Mouse (Mus musculus) heart, adult 2 months (tissue): ENCODE data around the gene Tysnd1. TPM values are rescaled to one million over a fixed set of nuclear protein-coding genes. Genes with fewer than 3 reads are reported as not detected.
A peak's percentile ranks its signal among the peaks of the same experiment; 100 is the strongest.

ENCODE experiments used
- DNase-seq, 2 experiments: peaks; one replicate each; pipeline ENCODE4 v3.0.0; 2021
- H3K27ac ChIP-seq: fragments of 200-600 bp; 2 replicates; pipeline ENCODE4 v1.8.1; 2022
- H3K27me3 ChIP-seq: fragments of 200-500 bp; 2 replicates; pipeline ENCODE4 v1.6.1; 2012; ENCODE audit warnings: mild to moderate bottlenecking, low read length, inconsistent platforms, mixed read lengths; ENCODE audit not compliant: control insufficient read depth, insufficient read depth
- H3K36me3 ChIP-seq: fragments of 200-500 bp; 2 replicates; pipeline ENCODE4 v1.6.1; 2012; ENCODE audit warnings: low read length, inconsistent platforms; ENCODE audit not compliant: control insufficient read depth, insufficient read depth
- H3K4me1 ChIP-seq: fragments of 200-500 bp; 2 replicates; pipeline ENCODE4 v1.6.1; 2011; ENCODE audit warnings: low read length; ENCODE audit not compliant: control insufficient read depth, insufficient read depth
- H3K4me3 ChIP-seq: fragments of 200-600 bp; 2 replicates; pipeline ENCODE4 v1.8.1; 2022
- H3K79me2 ChIP-seq: fragments of 200-500 bp; replicated peaks from 2 replicates; pipeline ENCODE4 v1.6.1; 2012; ENCODE audit warnings: mild to moderate bottlenecking, inconsistent platforms, low read length, moderate library complexity, mixed read lengths; ENCODE audit not compliant: control insufficient read depth, insufficient read depth
- H3K9ac ChIP-seq: fragments of 200-500 bp; 2 replicates; pipeline ENCODE4 v1.6.1; 2012; ENCODE audit warnings: low read depth, mild to moderate bottlenecking, control low read depth, inconsistent platforms, low read length, mixed read lengths
- CTCF ChIP-seq: fragments of 200-600 bp; IDR thresholded peaks from 2 replicates; pipeline ENCODE4 v1.8.1; 2022; ENCODE audit warnings: antibody characterized with exemption, mild to moderate bottlenecking, moderate library complexity
- EP300 ChIP-seq: fragments of 200-500 bp; IDR thresholded peaks from 2 replicates; pipeline ENCODE4 v1.6.1; 2011; ENCODE audit warnings: low read depth, low read length, control low read depth; ENCODE audit not compliant: insufficient read depth
- POLR2A ChIP-seq: fragments of 200-500 bp; IDR thresholded peaks from 2 replicates; pipeline ENCODE4 v1.6.1; 2011; ENCODE audit warnings: mild to moderate bottlenecking, low read depth, low read length, control low read depth; ENCODE audit not compliant: insufficient read depth
- WGBS: fragments of 180-500 bp; shearing (Covaris S2); methylation state at CpG from one replicate; pipeline ENCODE4 v1.1.7; 2018; 5-methylcytosine and 5-hydroxymethylcytosine counted together
- intact Hi-C: fragments of 180-260 bp; cut with DNase I; formaldehyde crosslinking; loops from one replicate; pipeline ENCODE4 v1.15.1; 2025
- long read RNA-seq: library from polyadenylated mRNA; stranded (forward); transcript quantifications from one replicate; pipeline ENCODE4 v2.0.0, GENCODE M21; 2021
- polyA plus RNA-seq: library from polyadenylated mRNA; depleted of rRNA; stranded (reverse); fragments of >200 nt; gene quantifications from 2 replicates; pipeline ENCODE4 v1.2.3, GENCODE M21; 2012; rRNA removed
- total RNA-seq, 2 experiments: library from RNA; stranded (reverse); gene quantifications; 2 replicates each; pipeline ENCODE4 v1.2.3; 2021

Tysnd1 gene
- total RNA-seq (10 to 100 TPM; 20.2 to 22.3 TPM), polyA plus RNA-seq (24.8 and 27.2 TPM in 2 replicates)
- long read RNA-seq, transcript Tysnd1-201 (4 exons, 2,286 nt) = major isoform, 72 of 76 reads
- long read RNA-seq, partial matches to known transcripts = 1 of 76 reads
- long read RNA-seq, other reads (novel, unspliced or antisense) = 3 of 76 reads

DNA sequence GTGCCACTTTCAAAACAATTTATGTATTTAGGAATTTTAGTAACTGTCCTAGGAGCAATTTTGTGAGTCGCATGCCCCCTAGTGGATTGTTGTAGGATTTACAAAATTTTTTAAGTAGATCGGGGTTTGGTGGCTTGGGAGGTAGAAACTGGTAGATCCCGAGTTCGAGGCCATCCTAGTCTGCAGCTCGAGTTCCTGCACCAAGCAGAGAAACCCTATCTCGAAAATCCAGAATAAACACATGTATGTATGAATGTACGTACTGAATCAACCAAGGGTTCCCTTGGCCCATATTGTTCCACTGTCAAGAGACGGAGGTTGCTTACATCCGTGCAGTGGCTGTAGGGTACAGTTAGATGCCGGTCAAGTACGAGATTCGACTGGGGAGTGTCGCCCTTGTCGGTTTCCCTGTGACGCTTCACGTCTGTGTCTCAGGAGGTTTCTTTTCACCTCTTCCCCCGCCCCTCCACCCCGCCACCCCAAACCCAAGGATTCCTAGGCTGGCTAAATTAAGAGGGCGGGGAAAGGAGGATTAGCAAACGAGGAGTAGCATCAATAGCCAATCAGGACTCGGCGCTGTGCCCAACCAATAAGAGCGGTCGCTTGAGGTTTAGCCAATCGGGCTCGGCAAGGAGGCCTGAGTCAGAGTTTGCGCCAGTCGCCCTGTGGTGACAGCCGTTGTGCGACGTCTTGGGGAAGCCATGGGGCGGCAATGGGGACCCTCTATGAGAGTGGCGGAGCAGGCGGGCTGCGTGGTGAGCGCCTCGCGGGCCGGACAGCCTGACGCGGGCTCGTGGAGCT is at the start of gene Tysnd1:
Tysnd1 (plus strand) TSS at position 645 of the 801 bp plus-strand sequence.
- H3K9ac ChIP-seq = peak within 1 kb of the TSS; percentile 69
- H3K4me1 ChIP-seq = peaks cover 5% of the 10 kb centered on the region
- no peaks in the 10 kb centered on the region; the same call in 1 of the 2 replicates for H3K36me3 ChIP-seq
- DNase-seq = peak; percentile 94 to 96
- peak within 1 kb of the TSS; percentile 99 for H3K4me3 ChIP-seq
- peak within 1 kb of the TSS; percentile 79 for H3K27ac ChIP-seq
- peaks cover 6% of the 10 kb centered on the region for H3K79me2 ChIP-seq
- intact Hi-C loops = loop anchor here (2.0 kb wide), 1 partner anchor 40 kb away; no protein-coding TSS in a partner anchor
- peak; percentile 84 for TF ChIP-seq POLR2A
- TF ChIP-seq EP300 = no peak
- TF ChIP-seq CTCF = peak; percentile 66
- H3K27me3 ChIP-seq = no peaks in the 10 kb centered on the region
- WGBS = under 1% methylated on average over 42 of the region's 42 CpGs

DNA sequence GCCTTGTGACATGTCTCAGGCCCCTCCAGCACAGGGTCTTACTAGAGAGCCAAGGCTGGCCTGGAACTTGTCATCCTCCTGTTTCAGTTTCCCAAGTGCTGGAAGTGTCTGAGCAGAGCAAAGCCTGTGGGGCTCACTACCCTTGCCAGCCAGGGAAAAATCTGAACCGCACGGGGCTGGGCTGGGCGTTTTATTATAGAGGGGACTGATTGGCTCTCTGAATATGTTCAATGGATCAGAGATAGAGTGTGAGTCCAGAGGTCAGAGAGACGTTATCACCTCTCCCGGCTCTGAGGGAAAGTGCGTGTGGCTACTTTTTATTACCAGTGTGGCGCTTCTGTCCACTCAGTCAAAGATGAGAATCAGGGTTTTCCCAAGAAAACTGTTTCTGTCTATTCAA is 48.8 kb upstream of the Tysnd1 start:
- 77% methylated on average over 7 of the region's 7 CpGs for WGBS
- H3K4me1 ChIP-seq = peaks cover 2% of the 10 kb centered on the region
- TF ChIP-seq POLR2A (no peak), EP300 (no peak), CTCF (no peak)
- H3K9ac ChIP-seq = no peak overlapping the region
- no peaks in the 10 kb centered on the region for H3K36me3 ChIP-seq
- H3K4me3 ChIP-seq = no peak overlapping the region
- DNase-seq = no peak
- H3K27me3 ChIP-seq = no peaks in the 10 kb centered on the region
- no peaks in the 10 kb centered on the region for H3K79me2 ChIP-seq
- H3K27ac ChIP-seq = no peak overlapping the region
- intact Hi-C loops = loop anchor here (5.0 kb wide), 1 partner anchor 169 kb away; the partner anchor contains the start of gene Lrrc20

DNA sequence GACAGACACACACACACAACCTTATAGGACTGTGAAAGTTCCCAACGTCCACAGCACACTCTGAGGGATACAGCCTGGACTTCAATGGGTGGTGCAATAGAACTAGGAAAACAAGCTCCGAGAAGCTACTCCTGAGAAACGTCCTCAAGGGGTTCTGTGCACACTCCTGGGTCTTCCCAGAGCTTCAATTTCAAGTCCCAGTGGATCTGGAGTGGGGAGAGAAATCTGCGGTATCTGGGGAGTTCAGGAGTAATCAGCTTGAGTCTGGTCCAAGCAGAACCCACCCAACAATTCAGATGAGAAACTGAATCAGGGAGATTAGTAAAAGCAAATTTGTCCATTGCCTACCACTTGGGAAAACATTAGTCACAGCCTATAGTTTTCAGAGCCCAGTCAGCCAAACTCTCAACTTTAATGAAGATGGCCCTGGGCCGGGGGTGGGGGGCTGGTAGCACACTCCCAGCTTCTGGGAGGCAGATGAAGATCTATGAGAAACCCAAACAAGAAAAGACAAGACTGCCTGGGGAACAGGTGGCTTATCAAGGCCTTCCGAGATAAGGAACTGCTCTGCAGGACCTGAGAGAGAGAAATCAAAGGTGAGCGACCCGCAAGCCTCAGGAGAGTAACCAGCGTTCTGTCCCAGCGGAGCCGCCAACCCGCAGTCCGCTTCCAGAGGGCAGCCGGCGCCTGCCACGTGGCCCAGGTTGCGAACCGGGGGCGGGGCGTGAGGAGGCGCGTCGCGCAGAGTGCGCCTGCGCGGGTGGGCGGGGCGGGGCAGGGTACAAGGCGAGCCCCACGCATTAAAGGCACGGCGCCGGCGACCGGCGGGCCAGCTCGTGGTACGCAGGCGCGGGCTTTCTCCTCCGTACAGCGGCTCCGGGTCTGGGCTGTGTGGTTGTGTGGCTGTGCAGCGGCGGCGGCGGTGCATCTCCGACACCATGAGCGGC is 47.3 kb upstream of the Tysnd1 start, which contains the start of gene Ppa1:
Ppa1 (plus strand) TSS at position 763 of the 947 bp plus-strand sequence.
- Histone ChIP-seq H3K27ac (peak within 1 kb of the TSS; percentile 64), H3K79me2 (no peaks in the 10 kb centered on the region), H3K9ac (peak within 1 kb of the TSS; percentile 96), H3K27me3 (no peaks in the 10 kb centered on the region), H3K4me1 (peaks cover 2% of the 10 kb centered on the region), H3K36me3 (no peaks in the 10 kb centered on the region), H3K4me3 (peak within 1 kb of the TSS; percentile 67)
- DNase-seq = peak; percentile 88 to 92
- 3% methylated on average over 49 of the region's 50 CpGs for WGBS
- TF ChIP-seq CTCF (no peak), POLR2A (peak; percentile 81), EP300 (0 out of 2 replicates have a peak, but pooled peaks have one; percentile 25)
- intact Hi-C loops = loop anchor here (2.0 to 5.0 kb wide), 2 partner anchors 21 to 171 kb away; partner anchors contain the start of gene Lrrc20

DNA sequence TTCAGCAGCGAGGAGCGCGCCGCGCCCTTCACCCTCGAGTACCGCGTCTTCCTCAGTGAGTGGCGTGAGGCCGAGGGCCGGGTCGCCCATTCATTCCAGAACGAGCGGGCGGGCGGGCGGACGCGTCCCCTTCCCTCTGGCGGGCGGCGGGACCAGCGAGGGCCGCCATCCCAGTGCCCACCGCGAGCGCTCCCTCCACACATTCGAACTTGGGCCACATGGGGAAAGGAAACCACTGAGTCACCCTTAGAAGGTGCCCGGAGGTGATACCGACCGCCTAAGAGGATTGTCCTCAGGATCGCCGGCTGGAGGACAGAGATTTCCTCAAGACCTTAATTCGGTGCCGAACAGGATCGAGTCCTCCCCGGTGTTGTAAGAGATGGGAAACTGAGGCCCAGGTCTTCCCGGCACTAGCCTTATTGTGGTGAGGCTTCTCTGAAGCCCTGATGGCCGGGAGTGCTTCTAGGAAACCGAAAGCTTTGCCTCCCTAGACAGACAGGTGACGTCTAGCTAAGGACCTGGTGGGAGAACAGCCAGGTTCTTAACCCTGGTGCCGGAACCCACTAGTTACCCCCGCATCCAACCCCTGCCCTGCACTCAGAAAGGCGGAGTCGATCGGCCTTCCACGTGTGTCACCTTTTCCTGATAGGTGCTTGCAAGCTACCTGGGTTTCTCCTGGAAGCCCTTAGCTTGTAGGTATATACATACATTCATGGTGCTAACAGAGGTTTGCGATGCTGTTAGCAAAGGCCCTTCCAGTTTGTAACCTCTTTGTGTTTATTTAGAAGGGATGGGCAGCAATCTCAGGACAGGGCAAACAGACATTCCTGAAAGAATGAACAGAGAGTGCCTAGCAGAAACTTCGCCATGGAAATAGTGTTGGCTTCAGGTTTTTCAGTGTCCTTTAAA is 46.3 kb upstream of the Tysnd1 start:
- TF ChIP-seq POLR2A (no peak), CTCF (no peak), EP300 (no peak)
- Histone ChIP-seq H3K27ac (peak overlapping the region; percentile 61), H3K4me1 (peaks cover 2% of the 10 kb centered on the region), H3K4me3 (peak overlapping the region; percentile 67), H3K79me2 (no peaks in the 10 kb centered on the region), H3K27me3 (no peaks in the 10 kb centered on the region), H3K36me3 (no peaks in the 10 kb centered on the region; the same call in 1 of the 2 replicates), H3K9ac (peak overlapping the region; percentile 96)
- WGBS = 2% methylated on average over 48 of the region's 49 CpGs
- no peak for DNase-seq
- intact Hi-C loops = loop anchor here (2.0 to 5.0 kb wide), 2 partner anchors 22 to 172 kb away; partner anchors contain the start of gene Lrrc20

DNA sequence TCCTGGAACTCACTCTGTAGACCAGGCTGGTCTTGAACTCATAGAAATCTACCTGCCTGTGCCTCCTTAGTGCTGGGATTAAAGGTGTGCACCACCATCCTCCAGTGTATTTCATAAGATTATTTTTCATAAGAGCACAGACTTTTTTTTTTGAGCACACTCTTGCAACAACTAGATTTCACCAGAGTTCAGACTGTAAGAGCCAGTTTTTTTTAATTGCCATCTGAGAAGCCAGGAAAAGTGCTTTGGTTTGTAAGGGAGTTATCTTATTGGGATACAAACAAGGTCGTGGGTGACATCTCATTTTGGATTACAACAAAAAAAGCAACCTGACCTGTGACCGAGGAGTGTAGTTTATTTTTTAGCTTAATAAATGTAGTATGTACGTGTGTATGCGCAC is 41.2 kb upstream of the Tysnd1 start:
- 84% methylated on average over 4 of the region's 4 CpGs for WGBS
- Histone ChIP-seq H3K27me3 (no peaks in the 10 kb centered on the region), H3K36me3 (peaks cover 5% of the 10 kb centered on the region), H3K79me2 (no peaks in the 10 kb centered on the region), H3K27ac (no peak overlapping the region), H3K4me3 (no peak overlapping the region), H3K9ac (no peak overlapping the region), H3K4me1 (peaks cover 4% of the 10 kb centered on the region)
- intact Hi-C loops = no loop called here
- no peak for TF ChIP-seq CTCF
- no peak for DNase-seq
